Mouse (Mus musculus) spleen, adult 2 months (tissue): ENCODE measurements at regions not wholly inside any gene's neighbourhood (a gene's known extent, or its start where the extent isn't known, plus 50 kb on each side); places are given as distances from the start of the nearest gene placed in this dataset.

ENCODE experiments used
- CTCF ChIP-seq: fragments of 200-500 bp; IDR thresholded peaks from 2 replicates; pipeline ENCODE4 v1.5.1; 2011; ENCODE audit warnings: mild to moderate bottlenecking, inconsistent platforms; ENCODE audit not compliant: insufficient read depth, insufficient read length, insufficient replicate concordance; ENCODE audit errors: extremely low read depth
- POLR2A ChIP-seq: fragments of 200-500 bp; IDR thresholded peaks from 2 replicates; pipeline ENCODE4 v1.6.1; 2011; ENCODE audit warnings: low read depth, low read length, inconsistent platforms

- TF ChIP-seq POLR2A (no peak), CTCF (no peak)
These were observed 440.2 kb upstream of the Pmfbp1 start for GRCm38 (mm10) chr8:109053608-109054007.
